Mouse (Mus musculus) heart, adult 2 months (tissue): ENCODE measurements at regions not wholly inside any gene's neighbourhood (a gene's known extent, or its start where the extent isn't known, plus 50 kb on each side); places are given as distances from the start of the nearest gene placed in this dataset.

ENCODE experiments used
- CTCF ChIP-seq: fragments of 200-600 bp; IDR thresholded peaks from 2 replicates; pipeline ENCODE4 v1.8.1; 2022; ENCODE audit warnings: antibody characterized with exemption, mild to moderate bottlenecking, moderate library complexity
- POLR2A ChIP-seq: fragments of 200-500 bp; IDR thresholded peaks from 2 replicates; pipeline ENCODE4 v1.6.1; 2011; ENCODE audit warnings: mild to moderate bottlenecking, low read depth, low read length, control low read depth; ENCODE audit not compliant: insufficient read depth

GRCm38 (mm10) chr17:83917781-83918180 lies 70.0 kb upstream of the Haao start:
- TF ChIP-seq CTCF, result no peak
- no peak for TF ChIP-seq POLR2A
